Mouse (Mus musculus): Measurements from ENCODE around the gene Snd1.

- TF ChIP-seq HCFC1 (IDR thresholded peaks at IDR 0.05; ENCODE audit: low read depth, low read length) (no peak), POLR2A (IDR thresholded peaks at IDR 0.05; ENCODE audit: low read depth, low read length) (no peak), CTCF (conservative IDR thresholded peaks at IDR 0.05 in 1 of 2, IDR thresholded peaks at IDR 0.05 in 1 of 2; ENCODE audit: low read depth in 2 of 2, low read length in 2 of 2) (no peak), TCF12 (IDR thresholded peaks at IDR 0.05; ENCODE audit: low read depth, low read length) (no peak), MAX (IDR thresholded peaks at IDR 0.05; ENCODE audit: low read length) (no peak)
Measured at GRCm38 (mm10) chr6:28710035-28710434, 235.1 kb downstream of the Snd1 start.
